Mouse (Mus musculus) embryonic fibroblast, embryonic 13.5 days (primary cell): Measurements from ENCODE around the gene Ptcd1.

Experiments
- CTCF ChIP-seq: IDR thresholded peaks from 2 replicates; pipeline ENCODE4 v1.5.1; 2011; ENCODE audit warnings: mild to moderate bottlenecking, control low read depth, low read length, moderate library complexity, borderline replicate concordance; ENCODE audit not compliant: insufficient read depth
- POLR2A ChIP-seq: IDR thresholded peaks from 2 replicates; pipeline ENCODE4 v1.6.1; 2011; ENCODE audit warnings: low read depth, mild to moderate bottlenecking, control low read depth, low read length, moderate library complexity

GRCm38 (mm10) chr5:145116916-145117315, 50.0 kb downstream of the Ptcd1 start:
- peak; percentile 36; the same call in 1 of the 2 replicates for TF ChIP-seq CTCF
- no peak for TF ChIP-seq POLR2A
